Mouse (Mus musculus) bone marrow macrophage, adult 2 months (primary cell): ENCODE measurements at regions not wholly inside any gene's neighbourhood (a gene's known extent, or its start where the extent isn't known, plus 50 kb on each side); places are given as distances from the start of the nearest gene placed in this dataset.

Source experiments
- CTCF ChIP-seq: IDR thresholded peaks from 2 replicates; pipeline ENCODE4 v1.5.1; 2012; ENCODE audit warnings: low read depth, mild to moderate bottlenecking, low read length, moderate library complexity
- POLR2A ChIP-seq: IDR thresholded peaks from 2 replicates; pipeline ENCODE4 v1.6.1; 2012; ENCODE audit warnings: mild to moderate bottlenecking, low read depth, low read length, borderline replicate concordance

DNA sequence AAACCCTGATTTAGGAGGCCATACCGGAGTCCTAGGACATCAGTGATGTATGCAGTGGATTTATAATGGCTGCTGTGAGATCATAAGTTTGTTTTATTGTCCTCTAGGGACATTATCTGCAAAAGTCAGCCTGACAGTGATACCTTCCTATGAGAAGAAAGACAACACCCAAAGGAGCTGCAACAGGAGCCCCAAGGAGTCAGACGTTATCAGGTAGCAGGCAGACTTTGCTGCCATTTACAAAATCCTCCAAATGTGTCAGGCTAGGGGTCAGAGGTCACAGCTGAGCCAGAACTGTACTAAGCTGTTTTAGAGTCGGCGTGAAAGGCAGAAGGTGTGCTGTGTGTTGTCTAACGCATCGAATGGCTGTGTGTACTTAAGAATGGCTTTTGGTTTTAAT is 65.4 kb upstream of the Kif2a start:
- TF ChIP-seq CTCF (no peak), POLR2A (no peak)
